Mouse (Mus musculus): ENCODE data around the gene Fam78a.
A peak's percentile ranks its signal among the peaks of the same experiment; 100 is the strongest.

Gene Fam78a

GRCm38 (mm10) chr2:32084111-32084871 is at the start of gene Fam78a:
Fam78a (minus strand) TSS chr2:32084857.
- peak; percentile 68 for DNase-seq (ENCODE audit: low read depth, low spot score)

DNA sequence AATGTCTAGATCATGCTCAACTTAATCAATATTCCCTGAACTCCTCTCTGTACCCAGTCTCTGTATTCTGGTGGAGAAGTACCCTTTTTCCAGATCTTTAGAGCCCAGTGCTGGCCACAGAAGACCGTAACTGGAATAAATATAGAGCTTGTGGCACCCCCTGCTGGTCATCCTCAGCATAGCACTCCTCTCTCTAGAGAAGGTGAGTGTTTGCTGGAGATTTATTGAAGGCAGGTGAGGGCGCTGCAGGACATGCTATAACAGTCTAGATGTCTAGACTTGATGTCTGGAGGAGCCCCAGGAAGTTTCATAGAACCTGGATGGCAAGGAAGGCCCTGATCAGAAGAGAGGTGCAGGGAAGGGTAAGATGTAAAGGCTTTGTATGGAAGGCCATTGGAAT is 49.4 kb upstream of the Fam78a start:
- peak; percentile 78 for DNase-seq (ENCODE audit: low read depth, low spot score)

- no peak for DNase-seq (ENCODE audit: low read depth, low spot score)
Measured at GRCm38 (mm10) chr2:32132567-32132992, 47.9 kb upstream of the Fam78a start.

DNA sequence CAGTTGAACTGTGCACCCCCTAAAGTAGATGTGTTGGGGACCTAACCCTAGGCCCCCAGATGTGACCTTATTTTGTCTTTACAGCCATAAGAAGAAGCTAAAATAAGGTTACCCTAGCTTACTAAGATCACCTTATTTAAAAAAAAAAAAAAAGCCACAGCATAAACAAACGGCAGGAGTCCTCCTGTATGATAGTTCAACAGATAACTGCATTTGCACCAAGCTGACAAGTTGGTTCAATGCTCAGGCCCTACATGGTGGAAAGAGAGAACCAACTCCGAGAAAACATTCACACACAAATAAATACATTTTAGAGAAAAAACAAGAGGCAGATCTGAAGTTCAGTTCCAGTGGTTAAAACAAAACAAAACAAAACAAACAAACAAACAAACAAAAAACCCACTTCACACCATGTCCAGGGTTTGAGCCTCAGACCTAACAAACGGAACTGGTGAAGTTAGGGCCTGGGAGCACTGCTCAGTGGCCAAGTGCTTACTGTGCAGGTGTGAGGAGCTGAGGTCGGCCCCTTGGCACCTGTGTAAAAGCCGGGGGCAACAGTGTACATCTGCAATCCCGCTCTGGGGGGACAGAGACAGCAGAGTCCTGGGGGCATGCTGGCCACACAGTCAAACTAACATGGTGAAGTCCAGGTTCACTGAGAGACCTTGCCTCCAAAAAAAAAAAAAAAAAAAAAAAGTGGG is 47.4 kb upstream of the Fam78a start:
- no peak for DNase-seq (ENCODE audit: low read depth, low spot score)

GRCm38 (mm10) chr2:32131205-32131834 is 46.7 kb upstream of the Fam78a start:
- no peak for DNase-seq (ENCODE audit: low read depth, low spot score)

GRCm38 (mm10) chr2:32130435-32130834 is 45.8 kb upstream of the Fam78a start:
- DNase-seq (ENCODE audit: low read depth, low spot score), result no peak

GRCm38 (mm10) chr2:32129383-32130074 is 44.9 kb upstream of the Fam78a start:
- DNase-seq (ENCODE audit: low read depth, low spot score), result no peak

- DNase-seq (ENCODE audit: low read depth, low spot score), result no peak
Measured at GRCm38 (mm10) chr2:32128536-32128841, 43.8 kb upstream of the Fam78a start.

GRCm38 (mm10) chr2:32127653-32128535 is 43.2 kb upstream of the Fam78a start:
- no peak for DNase-seq (ENCODE audit: low read depth, low spot score)

- DNase-seq (ENCODE audit: low read depth, low spot score), result no peak
Measured at GRCm38 (mm10) chr2:32121785-32122184, 37.1 kb upstream of the Fam78a start.

DNA sequence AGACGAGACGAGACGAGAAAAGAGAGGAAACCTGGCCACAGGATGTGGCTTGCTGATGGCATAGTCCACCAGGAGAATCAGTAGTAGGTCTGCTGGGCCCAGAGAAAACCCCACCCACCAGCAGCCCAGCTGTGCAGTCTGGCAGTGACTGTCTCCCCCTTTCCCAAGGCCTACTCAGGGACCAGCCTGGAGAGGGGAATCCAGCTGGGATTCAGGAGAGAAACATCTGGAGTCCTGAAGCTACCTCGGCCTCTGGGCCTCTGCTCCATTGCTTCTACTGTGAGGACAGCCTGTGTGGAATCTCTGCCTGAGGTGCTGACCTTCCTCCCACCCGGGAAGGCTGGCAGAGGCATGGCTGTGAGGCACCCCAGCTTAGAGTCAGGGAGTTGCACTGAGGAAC is 36.5 kb upstream of the Fam78a start:
- no peak for DNase-seq (ENCODE audit: low read depth, low spot score)

DNA sequence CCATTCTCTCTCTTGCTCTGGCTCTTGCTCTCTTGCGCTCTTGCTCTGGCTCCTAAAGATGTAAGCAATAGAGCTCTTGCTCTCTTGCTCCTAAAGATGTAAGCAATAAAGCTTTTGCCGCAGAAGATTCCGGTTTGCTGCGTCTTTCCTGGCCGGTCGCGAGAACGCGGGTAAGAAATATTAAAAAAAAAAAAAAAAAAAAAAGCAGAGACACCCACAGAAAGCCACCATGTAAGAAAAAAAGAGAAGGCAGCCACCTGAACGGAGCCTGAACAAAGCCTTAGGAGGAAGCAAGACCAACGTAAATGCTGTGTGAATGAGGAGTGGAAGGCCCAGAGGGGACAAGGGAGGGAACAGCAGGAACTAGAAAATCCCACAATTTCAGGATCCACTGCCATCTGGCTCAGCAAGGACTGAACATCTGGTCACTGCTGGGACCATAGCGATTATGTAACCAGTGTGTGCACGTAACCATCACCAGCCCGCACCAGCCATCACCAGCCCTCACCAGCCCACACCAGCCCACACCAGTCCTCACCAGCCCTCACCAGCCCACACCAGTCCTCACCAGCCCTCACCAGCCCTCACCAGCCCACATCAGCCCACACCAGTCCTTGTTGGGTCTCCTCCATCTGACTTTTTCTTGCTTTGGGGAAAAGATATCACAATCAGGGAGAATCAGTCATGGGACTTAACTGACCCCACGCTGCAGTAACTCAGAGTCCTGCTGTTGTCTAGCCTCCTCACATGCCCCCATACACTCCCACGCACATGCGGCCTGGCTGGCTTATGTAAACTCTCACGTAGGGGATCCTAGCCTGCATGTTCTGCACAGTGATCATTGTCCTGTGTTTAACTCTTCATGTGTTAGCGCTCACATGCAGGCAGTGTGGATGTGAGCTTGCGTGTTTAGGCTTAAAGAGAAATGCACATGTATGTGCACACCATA is 35.4 kb upstream of the Fam78a start:
- DNase-seq (ENCODE audit: low read depth, low spot score), result no peak

- DNase-seq (ENCODE audit: low read depth, low spot score), result no peak
Measured at GRCm38 (mm10) chr2:32115851-32116268, 31.2 kb upstream of the Fam78a start.

DNA sequence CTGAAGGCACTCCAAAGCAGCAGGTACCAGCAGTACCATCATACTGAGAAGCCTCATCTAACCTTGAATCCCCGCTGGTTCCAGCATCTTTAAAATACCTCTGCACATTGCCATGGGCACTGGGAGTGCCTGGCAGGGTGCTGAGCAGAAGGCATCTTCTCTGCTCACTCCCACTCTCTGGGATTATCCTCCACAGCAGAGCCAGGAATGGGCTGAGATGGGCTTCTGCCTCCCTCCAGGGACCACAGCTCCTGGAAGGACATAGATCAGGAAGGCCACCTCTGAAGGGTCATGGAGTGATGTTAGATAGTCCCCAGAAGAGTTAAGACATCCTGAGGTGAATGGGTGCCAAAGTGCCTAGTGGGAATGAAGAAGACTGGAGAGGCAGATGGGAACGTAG is 27.9 kb upstream of the Fam78a start:
- no peak for DNase-seq (ENCODE audit: low read depth, low spot score)

- DNase-seq (ENCODE audit: low read depth, low spot score), result peak; percentile 60
Measured at GRCm38 (mm10) chr2:32111268-32111667, 26.6 kb upstream of the Fam78a start.

DNA sequence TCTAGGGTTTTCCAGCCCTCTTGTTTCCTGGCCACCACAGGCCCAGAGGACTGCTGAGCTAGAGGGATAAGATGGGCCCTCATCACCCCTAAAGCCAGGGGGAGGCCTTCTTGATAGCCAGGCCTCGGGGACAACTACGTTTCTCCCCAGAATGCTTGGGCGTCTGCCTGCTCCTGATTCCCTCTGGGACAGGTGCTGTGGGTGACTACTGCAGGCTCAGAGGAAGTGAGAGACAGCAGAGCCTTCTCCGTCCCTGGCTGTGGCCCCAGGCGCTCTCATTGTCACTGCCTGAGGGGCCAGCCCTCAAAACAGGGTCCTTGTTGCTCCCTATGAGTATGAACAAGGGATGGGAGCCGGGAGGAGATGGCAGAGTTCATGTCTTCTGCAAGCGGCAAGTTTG is 21.3 kb upstream of the Fam78a start:
- DNase-seq (ENCODE audit: low read depth, low spot score), result no peak

DNA sequence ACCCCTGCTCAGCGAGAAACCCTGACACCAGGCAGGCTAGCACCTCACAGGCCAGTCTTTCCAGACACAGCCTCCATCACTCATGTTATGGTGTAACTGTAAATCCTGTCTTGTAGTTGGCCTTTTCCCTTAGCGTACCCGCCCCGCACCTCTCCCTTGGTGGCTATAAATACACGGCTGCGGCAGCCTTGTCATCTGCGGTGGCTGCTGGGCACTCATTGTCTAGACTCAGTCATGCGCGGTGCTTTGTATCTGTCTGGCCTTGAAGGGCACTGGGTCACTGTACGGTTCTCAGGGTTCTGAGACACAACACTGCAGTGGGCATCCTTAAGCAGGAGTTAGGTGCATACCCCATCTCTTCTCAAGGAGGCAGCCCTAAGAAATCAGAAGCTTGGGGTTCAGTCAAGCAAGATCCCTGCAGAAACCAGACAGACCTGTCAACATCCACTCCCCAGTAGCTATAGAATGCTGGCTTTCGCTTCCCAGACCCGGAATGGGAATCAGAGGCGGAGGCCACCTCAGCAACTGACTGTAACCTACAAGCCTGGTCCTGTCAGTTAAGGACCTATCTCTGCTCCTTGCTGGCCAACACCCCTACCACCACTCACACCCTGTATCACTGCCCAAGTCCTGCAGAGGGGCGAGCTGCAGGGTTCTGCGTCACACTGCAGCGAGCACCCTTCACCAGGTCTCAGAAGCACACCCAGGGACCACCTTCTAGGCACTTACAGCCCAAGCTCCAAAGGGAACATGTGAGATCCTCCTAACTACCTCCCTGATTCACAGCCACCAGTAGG is 20.7 kb upstream of the Fam78a start:
- DNase-seq (ENCODE audit: low read depth, low spot score), result no peak

DNA sequence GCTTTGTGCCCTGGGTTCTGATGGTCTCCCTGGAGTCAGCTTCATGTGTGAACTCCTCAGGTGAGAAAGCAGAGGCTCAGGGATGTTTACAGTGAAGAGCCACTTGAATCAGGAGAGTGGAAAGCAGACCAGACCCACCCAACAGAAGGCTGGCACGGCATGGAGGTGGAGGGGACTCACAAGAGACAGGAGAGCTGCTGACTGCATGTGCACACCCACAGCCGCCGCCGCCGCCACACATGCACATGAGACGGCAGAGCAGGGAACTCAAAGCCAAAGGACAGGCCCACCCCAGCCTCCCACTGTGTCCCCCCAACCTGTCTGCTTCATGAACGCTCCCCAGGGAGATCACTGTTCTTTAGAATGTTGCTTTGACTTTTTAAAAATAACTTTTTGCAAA is 19.5 kb upstream of the Fam78a start:
- no peak for DNase-seq (ENCODE audit: low read depth, low spot score)

GRCm38 (mm10) chr2:32103557-32103956 is 18.9 kb upstream of the Fam78a start:
- DNase-seq (ENCODE audit: low read depth, low spot score), result no peak
